Mouse (Mus musculus) G1E (cell line): ENCODE results near the gene Kifc1.
"Not testable (repeated sequence)": the region's sequence is repeated elsewhere in the genome, so short reads cannot be mapped to it uniquely, and the experiment has no call there.

ENCODE experiments used
- CTCF ChIP-seq: IDR thresholded peaks from 2 replicates; pipeline ENCODE4 v1.5.1; 2012; ENCODE audit warnings: low read depth, low read length, inconsistent platforms, mixed read lengths
- GATA1 ChIP-seq: IDR thresholded peaks from 2 replicates; pipeline ENCODE4 v1.6.1; 2012; ENCODE audit warnings: borderline replicate concordance, low read length, inconsistent platforms, mixed read lengths

GRCm38 (mm10) chr17:33873537-33873936 is 16.9 kb downstream of the Kifc1 start, which contains the start of gene Gm7029:
- TF ChIP-seq CTCF, GATA1: not testable (repeated sequence)
